Mouse (Mus musculus) forebrain, postnatal 0 days (tissue): ENCODE measurements around the gene Adcy4. TPM values are rescaled to one million over a fixed set of nuclear protein-coding genes. Genes with fewer than 3 reads are reported as not detected.

Experiments
- ATAC-seq: fragments of 200-750 bp; cut with Nextera tagmentation; 2 replicates; pipeline ENCODE4 v1.8.0; 2017; ENCODE audit warnings: mild to moderate bottlenecking, moderate library complexity
- DNase-seq: peaks from one replicate; pipeline ENCODE4 v3.0.0-alpha.2; 2015
- H3K27ac ChIP-seq: fragments of 300-500 bp; sonication (generic); 2 replicates; pipeline ENCODE4 v1.5.1; 2014; ENCODE audit warnings: low read depth, mild to moderate bottlenecking, antibody characterized with exemption, low read length, moderate library complexity, mixed read lengths
- H3K27me3 ChIP-seq: fragments of 300-500 bp; sonication (generic); 2 replicates; pipeline ENCODE4 v1.6.1; 2014; ENCODE audit warnings: mild to moderate bottlenecking, low read length, mixed read lengths; ENCODE audit not compliant: insufficient read depth
- H3K36me3 ChIP-seq: fragments of 300-500 bp; sonication (generic); 2 replicates; pipeline ENCODE4 v1.6.1; 2014; ENCODE audit warnings: mild to moderate bottlenecking, moderate library complexity; ENCODE audit not compliant: insufficient read depth
- H3K4me1 ChIP-seq: fragments of 300-500 bp; sonication (generic); 2 replicates; pipeline ENCODE4 v1.6.1; 2014; ENCODE audit warnings: antibody characterized with exemption; ENCODE audit not compliant: insufficient read depth
- H3K4me2 ChIP-seq: fragments of 300-500 bp; sonication (generic); 2 replicates; pipeline ENCODE4 v1.6.1; 2014; ENCODE audit warnings: low read depth, mild to moderate bottlenecking, moderate library complexity
- H3K4me3 ChIP-seq: fragments of 300-500 bp; sonication (generic); 2 replicates; pipeline ENCODE4 v1.5.1; 2014; ENCODE audit warnings: low read depth, low read length, mixed read lengths
- H3K9ac ChIP-seq: fragments of 300-500 bp; sonication (generic); 2 replicates; pipeline ENCODE4 v1.6.1; 2014; ENCODE audit warnings: mild to moderate bottlenecking
- H3K9me3 ChIP-seq: fragments of 300-500 bp; sonication (generic); 2 replicates; pipeline ENCODE4 v1.6.1; 2016; ENCODE audit warnings: low read length
- CTCF ChIP-seq: sonication (generic); IDR thresholded peaks from 2 replicates; pipeline ENCODE4 v1.5.1; 2016; ENCODE audit warnings: antibody characterized with exemption, control low read depth, low read depth
- WGBS: fragments of 180-500 bp; shearing (Covaris S2); extraction: QIAGEN DNeasy Blood & Tissue Kit; methylation state at CpG from one replicate; pipeline ENCODE4 v1.1.7; 2014; 5-methylcytosine and 5-hydroxymethylcytosine counted together
- polyA plus RNA-seq: library from polyadenylated mRNA; unstranded; fragments of >200 nt; fragmentation: Nextera tagmentation; extraction: Ambion mirVana; gene quantifications from 2 replicates; pipeline ENCODE4 v1.2.1, GENCODE M21; 2015
- total RNA-seq: library from RNA; depleted of rRNA; stranded (reverse); fragments of >200 nt; gene quantifications from 2 replicates; pipeline ENCODE4 v1.2.3, GENCODE M21; 2014

Adcy4 gene
- total and polyA plus RNA-seq, 2 experiments from 2014 or later: 1.7 to 3.6 TPM

- no peak for DNase-seq
- no peak overlapping the region for H3K9ac ChIP-seq
- TF ChIP-seq CTCF: no peak
- H3K9me3 ChIP-seq: no peaks in the 10 kb centered on the region
- H3K27me3 ChIP-seq: peaks cover 9% of the 10 kb centered on the region
- no peak overlapping the region for H3K4me3 ChIP-seq
- 91% methylated on average over 6 of the region's 6 CpGs for WGBS
- H3K27ac ChIP-seq: no peak overlapping the region
- no peak for ATAC-seq
- no peak overlapping the region for H3K4me2 ChIP-seq
- H3K36me3 ChIP-seq: no peaks in the 10 kb centered on the region
- H3K4me1 ChIP-seq: 0 out of 2 replicates have a peak, but pooled peaks cover 4% of the 10 kb centered on the region
Observed at GRCm38 (mm10) chr14:55768555-55768954, 15.3 kb downstream of the Adcy4 start.

GRCm38 (mm10) chr14:55767519-55768414 is 16.1 kb downstream of the Adcy4 start:
- no peaks in the 10 kb centered on the region for H3K36me3 ChIP-seq
- no peaks in the 10 kb centered on the region for H3K9me3 ChIP-seq
- 11% methylated on average over 52 of the region's 52 CpGs for WGBS
- DNase-seq: peak; percentile 40
- H3K9ac ChIP-seq: peak overlapping the region; percentile 57
- no peak overlapping the region for H3K27ac ChIP-seq
- H3K4me1 ChIP-seq: 0 out of 2 replicates have a peak, but pooled peaks cover 4% of the 10 kb centered on the region
- H3K4me3 ChIP-seq: peak overlapping the region; percentile 42
- H3K27me3 ChIP-seq: peaks cover 9% of the 10 kb centered on the region
- ATAC-seq: peak; percentile 67
- TF ChIP-seq CTCF: peak; percentile 62
- H3K4me2 ChIP-seq: peak overlapping the region; percentile 81

- no peak within 1 kb of the TSS for H3K9ac ChIP-seq
- H3K4me1 ChIP-seq: peaks cover 4% of the 10 kb centered on the region; the same call in 1 of the 2 replicates
- H3K27me3 ChIP-seq: peaks cover 16% of the 10 kb centered on the region
- H3K36me3 ChIP-seq: no peaks in the 10 kb centered on the region
- 71% methylated on average over 4 of the region's 4 CpGs for WGBS
- no peak for TF ChIP-seq CTCF
- no peak for ATAC-seq
- no peak within 1 kb of the TSS for H3K4me3 ChIP-seq
- H3K27ac ChIP-seq: no peak within 1 kb of the TSS
- no peak within 1 kb of the TSS for H3K4me2 ChIP-seq
- no peak for DNase-seq
- H3K9me3 ChIP-seq: no peaks in the 10 kb centered on the region
Observed at GRCm38 (mm10) chr14:55765696-55766095, 18.2 kb downstream of the Adcy4 start, which contains the start of gene Ltb4r1. Gene Ltb4r1, plus strand, starts transcription at chr14:55765962.

GRCm38 (mm10) chr14:55763166-55763565 is 20.7 kb downstream of the Adcy4 start:
- DNase-seq (no peak), ATAC-seq (no peak)
- Histone ChIP-seq H3K4me2 (peak overlapping the region; percentile 96; the same call in 1 of the 2 replicates), H3K4me1 (peaks cover 4% of the 10 kb centered on the region; the same call in 1 of the 2 replicates), H3K4me3 (no peak overlapping the region), H3K9me3 (no peaks in the 10 kb centered on the region), H3K27ac (no peak overlapping the region), H3K27me3 (peaks cover 11% of the 10 kb centered on the region), H3K9ac (peak overlapping the region; percentile 84; the same call in 1 of the 2 replicates), H3K36me3 (no peaks in the 10 kb centered on the region)
- TF ChIP-seq CTCF: no peak
- 59% methylated on average over 7 of the region's 7 CpGs for WGBS

- ATAC-seq: peak; percentile 86
- peak; percentile 67 for TF ChIP-seq CTCF
- Histone ChIP-seq H3K27me3 (peaks cover 10% of the 10 kb centered on the region), H3K4me2 (peak overlapping the region; percentile 96), H3K27ac (peak overlapping the region; percentile 77), H3K9me3 (no peaks in the 10 kb centered on the region), H3K4me3 (peak overlapping the region; percentile 50), H3K36me3 (no peaks in the 10 kb centered on the region), H3K9ac (peak overlapping the region; percentile 84), H3K4me1 (no peaks in the 10 kb centered on the region; the same call in 1 of the 2 replicates)
- 2% methylated on average over 77 of the region's 77 CpGs for WGBS
- peak; percentile 76 for DNase-seq
Observed at GRCm38 (mm10) chr14:55762001-55762821, 21.7 kb downstream of the Adcy4 start.

- H3K27ac ChIP-seq: peak within 1 kb of the TSS; percentile 77
- ATAC-seq: no peak
- H3K9me3 ChIP-seq: no peaks in the 10 kb centered on the region
Observed at GRCm38 (mm10) chr14:55761163-55761562, 22.7 kb downstream of the Adcy4 start, which contains the start of gene Ltb4r2. Gene Ltb4r2, plus strand, starts transcription at chr14:55761428.

More at GRCm38 (mm10) chr14:55761163-55761562, 22.7 kb downstream of the Adcy4 start, which contains the start of gene Ltb4r2:
- no peaks in the 10 kb centered on the region; the same call in 1 of the 2 replicates for H3K4me1 ChIP-seq
- H3K36me3 ChIP-seq: peaks cover under 1% of the 10 kb centered on the region; the same call in 1 of the 2 replicates
- H3K9ac ChIP-seq: peak within 1 kb of the TSS; percentile 84
- H3K4me3 ChIP-seq: peak within 1 kb of the TSS; percentile 50
- no peak for TF ChIP-seq CTCF
- peaks cover 7% of the 10 kb centered on the region for H3K27me3 ChIP-seq
- WGBS: 72% methylated on average over 6 of the region's 6 CpGs
- DNase-seq: no peak
- H3K4me2 ChIP-seq: peak within 1 kb of the TSS; percentile 96
